Mouse (Mus musculus): ENCODE measurements around the gene Slc7a11. TPM values are rescaled to one million over a fixed set of nuclear protein-coding genes. Genes with fewer than 3 reads are reported as not detected.

The Slc7a11 gene
- polyA plus RNA-seq, 1 experiment from 2014 or later, result 0.25 TPM

DNA sequence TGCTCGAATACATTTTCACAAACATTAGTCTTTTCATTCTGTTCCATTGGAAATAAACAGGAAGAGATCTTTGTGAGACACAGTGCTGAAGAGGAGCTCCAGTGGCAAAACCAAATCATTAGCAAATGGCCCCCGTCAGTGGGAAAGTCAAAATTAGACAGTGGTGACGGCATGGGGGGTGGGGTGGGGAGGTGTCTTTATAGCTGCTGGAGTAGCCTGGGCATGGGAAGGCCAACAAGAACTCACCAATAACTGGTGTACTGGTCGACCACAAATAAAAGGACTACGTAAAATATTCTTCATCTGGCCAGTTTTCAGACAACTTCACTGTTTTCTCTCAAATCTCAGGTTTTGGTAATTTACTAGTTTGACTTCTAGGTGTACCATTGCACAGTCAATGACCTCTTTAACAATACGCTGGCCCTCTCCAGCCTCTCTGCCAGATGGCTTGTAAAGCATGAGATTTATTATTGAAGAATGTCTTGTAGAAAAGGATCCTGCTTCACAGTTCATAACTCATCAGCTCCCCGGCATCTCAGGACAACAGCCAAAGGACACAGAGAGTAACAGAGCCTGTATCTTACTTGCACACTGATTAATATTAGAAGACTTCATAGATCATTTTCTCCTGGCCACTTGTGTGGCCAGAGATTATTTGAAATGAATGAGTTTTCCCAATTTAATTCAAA is 348.9 kb downstream of the Slc7a11 start:
- H3K27ac ChIP-seq (ENCODE audit: low read length), result no peak overlapping the region
- H3K4me2 ChIP-seq (ENCODE audit: low read depth, low read length), result no peak overlapping the region
- WGBS, result 67% methylated on average over 7 of the region's 7 CpGs
- no peak overlapping the region for H3K4me3 ChIP-seq (ENCODE audit: low read length)
- no peaks in the 10 kb centered on the region for H3K9me3 ChIP-seq (replicated peaks; ENCODE audit: control insufficient read depth, low read length)
- ATAC-seq (replicated peaks; ENCODE audit: extremely low read depth, insufficient read depth, low FRiP score), result no peak
- no peaks in the 10 kb centered on the region for H3K4me1 ChIP-seq (ENCODE audit: control insufficient read depth, insufficient read depth, low read length)
- no peak overlapping the region for H3K9ac ChIP-seq (ENCODE audit: low read length)
- no peaks in the 10 kb centered on the region for H3K27me3 ChIP-seq (ENCODE audit: control insufficient read depth, insufficient read depth, low read length)
- H3K36me3 ChIP-seq (ENCODE audit: control insufficient read depth, insufficient read depth), result no peaks in the 10 kb centered on the region

DNA sequence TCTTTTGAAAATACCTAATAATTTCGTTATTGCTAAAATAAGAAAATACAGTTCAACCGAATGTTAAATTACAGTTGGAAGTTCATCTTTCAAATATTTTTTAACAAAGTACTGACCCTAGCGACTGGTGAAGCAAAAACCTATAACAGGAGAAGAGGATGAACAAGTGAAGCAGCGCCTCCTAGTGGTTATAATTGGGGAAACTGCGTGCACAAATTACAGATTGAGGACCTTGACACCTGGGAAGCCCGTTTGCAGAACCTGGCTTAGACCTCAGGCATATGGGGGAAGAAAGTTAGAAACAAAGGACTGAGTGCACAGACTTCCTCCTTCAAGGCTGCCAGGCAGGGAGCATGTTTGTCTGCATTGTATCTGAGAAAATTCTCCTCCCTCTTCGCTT is 366.4 kb downstream of the Slc7a11 start:
- Histone ChIP-seq H3K9ac (ENCODE audit: low read length) (no peak overlapping the region), H3K27me3 (ENCODE audit: control insufficient read depth, insufficient read depth, low read length) (no peaks in the 10 kb centered on the region), H3K9me3 (replicated peaks; ENCODE audit: control insufficient read depth, low read length) (no peaks in the 10 kb centered on the region), H3K36me3 (ENCODE audit: control insufficient read depth, insufficient read depth) (no peaks in the 10 kb centered on the region), H3K4me2 (ENCODE audit: low read depth, low read length) (no peak overlapping the region), H3K27ac (ENCODE audit: low read length) (no peak overlapping the region), H3K4me1 (ENCODE audit: control insufficient read depth, insufficient read depth, low read length) (no peaks in the 10 kb centered on the region), H3K4me3 (ENCODE audit: low read length) (no peak overlapping the region)
- no peak for ATAC-seq (replicated peaks; ENCODE audit: extremely low read depth, insufficient read depth, low FRiP score)
- WGBS, result 17% methylated on average over 7 of the region's 7 CpGs

DNA sequence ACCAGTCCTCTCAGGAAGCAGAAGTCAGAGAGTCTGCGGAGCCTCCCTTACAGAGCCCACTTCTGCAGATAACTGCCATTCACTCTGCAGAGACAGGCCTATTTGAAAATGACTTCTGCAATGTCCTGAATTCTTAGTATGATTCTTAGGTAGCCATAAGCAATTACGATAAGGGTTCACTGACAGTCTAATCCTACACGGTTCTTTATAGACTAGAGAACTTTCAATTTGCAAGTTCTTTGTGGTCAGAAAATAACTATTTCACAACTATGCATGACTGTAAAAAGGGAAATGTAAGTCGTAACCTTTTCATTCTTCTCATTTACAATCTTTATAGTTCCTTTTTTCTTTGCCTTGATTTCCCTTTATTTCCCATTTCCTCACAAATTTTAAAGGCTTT is 380.0 kb downstream of the Slc7a11 start:
- H3K4me3 ChIP-seq (ENCODE audit: low read length), result no peak overlapping the region
- no peak for ATAC-seq (replicated peaks; ENCODE audit: extremely low read depth, insufficient read depth, low FRiP score)

DNA sequence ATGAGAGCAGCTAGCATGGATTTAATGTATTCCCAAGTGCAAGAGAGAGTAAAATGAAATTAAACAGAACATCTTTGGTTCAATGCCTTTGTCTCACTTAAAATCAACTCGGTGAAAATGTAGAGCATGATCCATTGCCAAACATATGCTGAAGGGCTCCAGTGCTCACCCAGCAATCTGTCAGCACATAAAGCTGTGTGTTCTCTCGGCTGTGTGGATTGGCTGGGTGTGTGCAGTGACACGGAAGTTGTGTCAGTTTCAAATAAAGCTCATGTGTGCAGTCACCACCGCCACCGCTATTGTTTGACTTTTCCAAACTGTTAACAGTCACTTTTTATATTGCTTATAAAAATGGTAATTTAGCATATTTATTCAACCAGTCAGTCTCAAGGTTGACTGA is 398.7 kb downstream of the Slc7a11 start:
- ATAC-seq (replicated peaks; ENCODE audit: extremely low read depth, insufficient read depth, low FRiP score), result no peak
- WGBS, result 52% methylated on average over 5 of the region's 5 CpGs
- Histone ChIP-seq H3K4me3 (ENCODE audit: low read length) (no peak overlapping the region), H3K27ac (ENCODE audit: low read length) (no peak overlapping the region), H3K36me3 (ENCODE audit: control insufficient read depth, insufficient read depth) (no peaks in the 10 kb centered on the region), H3K27me3 (ENCODE audit: control insufficient read depth, insufficient read depth, low read length) (no peaks in the 10 kb centered on the region), H3K4me1 (ENCODE audit: control insufficient read depth, insufficient read depth, low read length) (no peaks in the 10 kb centered on the region), H3K4me2 (ENCODE audit: low read depth, low read length) (no peak overlapping the region), H3K9ac (ENCODE audit: low read length) (no peak overlapping the region), H3K9me3 (replicated peaks; ENCODE audit: control insufficient read depth, low read length) (no peaks in the 10 kb centered on the region)

More for the DNA sequence above, 380.0 kb downstream of the Slc7a11 start:
- 88% methylated on average over 4 of the region's 4 CpGs for WGBS
- no peaks in the 10 kb centered on the region for H3K36me3 ChIP-seq (ENCODE audit: control insufficient read depth, insufficient read depth)
- no peak overlapping the region for H3K9ac ChIP-seq (ENCODE audit: low read length)
- H3K9me3 ChIP-seq (replicated peaks; ENCODE audit: control insufficient read depth, low read length), result no peaks in the 10 kb centered on the region
- H3K4me2 ChIP-seq (ENCODE audit: low read depth, low read length), result no peak overlapping the region
- H3K27ac ChIP-seq (ENCODE audit: low read length), result no peak overlapping the region
- H3K4me1 ChIP-seq (ENCODE audit: control insufficient read depth, insufficient read depth, low read length), result no peaks in the 10 kb centered on the region
- H3K27me3 ChIP-seq (ENCODE audit: control insufficient read depth, insufficient read depth, low read length), result no peaks in the 10 kb centered on the region

DNA sequence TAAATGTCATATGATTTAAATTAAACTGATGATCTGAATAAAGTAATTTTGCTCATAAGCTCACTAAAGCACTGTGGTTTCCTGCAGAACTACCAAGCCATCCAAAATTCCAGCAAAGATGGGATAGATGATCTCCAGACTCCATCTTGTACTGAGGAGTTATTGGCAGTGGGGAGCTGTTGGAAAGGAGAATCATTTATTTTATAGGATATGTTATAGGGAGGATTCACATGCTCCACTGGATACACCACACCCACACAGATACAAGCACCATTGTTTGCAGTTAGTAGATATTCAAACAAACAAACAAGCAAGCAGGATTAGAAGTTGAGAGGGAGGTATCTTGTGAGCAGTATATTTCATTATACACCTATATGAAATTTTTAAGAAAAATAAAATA is 399.3 kb downstream of the Slc7a11 start:
- H3K27me3 ChIP-seq (ENCODE audit: control insufficient read depth, insufficient read depth, low read length), result no peaks in the 10 kb centered on the region
- no peak overlapping the region for H3K9ac ChIP-seq (ENCODE audit: low read length)
- H3K9me3 ChIP-seq (replicated peaks; ENCODE audit: control insufficient read depth, low read length), result no peaks in the 10 kb centered on the region
- no peaks in the 10 kb centered on the region for H3K4me1 ChIP-seq (ENCODE audit: control insufficient read depth, insufficient read depth, low read length)
- no peak for ATAC-seq (replicated peaks; ENCODE audit: extremely low read depth, insufficient read depth, low FRiP score)
- no peaks in the 10 kb centered on the region for H3K36me3 ChIP-seq (ENCODE audit: control insufficient read depth, insufficient read depth)
- no peak overlapping the region for H3K4me3 ChIP-seq (ENCODE audit: low read length)
- H3K27ac ChIP-seq (ENCODE audit: low read length), result no peak overlapping the region
- H3K4me2 ChIP-seq (ENCODE audit: low read depth, low read length), result no peak overlapping the region

DNA sequence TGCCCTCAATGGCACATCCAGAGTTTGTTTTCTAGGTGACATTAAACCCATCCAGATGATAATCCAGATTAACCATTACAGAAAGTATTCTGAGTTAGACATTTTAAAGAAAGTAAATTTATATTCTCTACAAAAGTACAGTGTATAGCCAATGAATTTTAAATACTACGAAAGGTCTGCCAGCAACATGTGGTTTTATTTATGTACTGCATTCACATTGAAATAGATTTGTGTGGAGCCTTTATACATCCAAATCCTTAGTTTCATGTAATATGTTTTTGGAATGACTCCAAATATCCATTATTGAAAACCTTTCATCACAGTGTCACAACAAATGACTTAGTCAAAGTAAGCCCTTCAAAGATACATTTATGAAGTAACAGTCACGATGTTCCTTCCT is 402.3 kb downstream of the Slc7a11 start:
- no peak overlapping the region for H3K27ac ChIP-seq (ENCODE audit: low read length)
- H3K36me3 ChIP-seq (ENCODE audit: control insufficient read depth, insufficient read depth), result no peaks in the 10 kb centered on the region
- ATAC-seq (replicated peaks; ENCODE audit: extremely low read depth, insufficient read depth, low FRiP score), result no peak
- no peaks in the 10 kb centered on the region for H3K4me1 ChIP-seq (ENCODE audit: control insufficient read depth, insufficient read depth, low read length)
- no peak overlapping the region for H3K9ac ChIP-seq (ENCODE audit: low read length)
- H3K9me3 ChIP-seq (replicated peaks; ENCODE audit: control insufficient read depth, low read length), result no peaks in the 10 kb centered on the region
- WGBS, result 92% methylated on average over 2 of the region's 2 CpGs
- H3K27me3 ChIP-seq (ENCODE audit: control insufficient read depth, insufficient read depth, low read length), result no peaks in the 10 kb centered on the region
- H3K4me3 ChIP-seq (ENCODE audit: low read length), result no peak overlapping the region
- H3K4me2 ChIP-seq (ENCODE audit: low read depth, low read length), result no peak overlapping the region

DNA sequence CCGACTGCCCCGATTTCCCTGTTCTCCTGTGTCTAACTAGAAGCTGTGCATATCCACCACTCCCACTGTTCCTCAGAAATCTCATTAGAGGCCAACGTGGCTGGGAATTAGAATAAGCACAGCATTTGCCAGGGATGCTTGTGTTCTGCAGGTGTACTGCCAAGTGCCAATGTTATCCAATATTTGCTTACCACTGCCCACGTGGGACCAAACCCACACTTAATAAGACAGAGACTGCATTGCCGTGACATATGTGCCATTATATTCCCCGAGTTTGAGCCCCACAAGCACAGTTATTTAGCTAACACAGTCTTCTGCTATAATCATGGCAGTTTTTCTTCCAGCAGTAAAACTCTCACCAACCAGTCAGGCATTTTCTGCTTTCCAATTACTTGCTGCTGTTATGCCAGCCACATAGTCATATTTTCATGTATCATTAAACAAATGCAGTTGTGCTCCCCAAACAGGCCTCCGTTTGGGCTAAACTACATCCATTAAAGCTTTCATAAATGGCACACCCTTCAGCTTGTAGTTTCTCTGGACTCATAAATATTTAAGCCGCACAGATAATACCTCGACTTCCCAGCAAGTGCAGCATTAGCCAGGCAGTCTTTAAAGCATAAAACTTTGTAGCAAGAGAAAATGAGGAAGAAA is 407.4 kb downstream of the Slc7a11 start:
- H3K9ac ChIP-seq (ENCODE audit: low read length), result no peak overlapping the region
- no peak overlapping the region for H3K27ac ChIP-seq (ENCODE audit: low read length)
- H3K27me3 ChIP-seq (ENCODE audit: control insufficient read depth, insufficient read depth, low read length), result no peaks in the 10 kb centered on the region
- ATAC-seq (replicated peaks; ENCODE audit: extremely low read depth, insufficient read depth, low FRiP score), result no peak
- H3K36me3 ChIP-seq (ENCODE audit: control insufficient read depth, insufficient read depth), result no peaks in the 10 kb centered on the region
- no peaks in the 10 kb centered on the region for H3K4me1 ChIP-seq (ENCODE audit: control insufficient read depth, insufficient read depth, low read length)
- H3K9me3 ChIP-seq (replicated peaks; ENCODE audit: control insufficient read depth, low read length), result no peaks in the 10 kb centered on the region
- 71% methylated on average over 9 of the region's 9 CpGs for WGBS
- H3K4me3 ChIP-seq (ENCODE audit: low read length), result no peak overlapping the region
- H3K4me2 ChIP-seq (ENCODE audit: low read depth, low read length), result no peak overlapping the region

DNA sequence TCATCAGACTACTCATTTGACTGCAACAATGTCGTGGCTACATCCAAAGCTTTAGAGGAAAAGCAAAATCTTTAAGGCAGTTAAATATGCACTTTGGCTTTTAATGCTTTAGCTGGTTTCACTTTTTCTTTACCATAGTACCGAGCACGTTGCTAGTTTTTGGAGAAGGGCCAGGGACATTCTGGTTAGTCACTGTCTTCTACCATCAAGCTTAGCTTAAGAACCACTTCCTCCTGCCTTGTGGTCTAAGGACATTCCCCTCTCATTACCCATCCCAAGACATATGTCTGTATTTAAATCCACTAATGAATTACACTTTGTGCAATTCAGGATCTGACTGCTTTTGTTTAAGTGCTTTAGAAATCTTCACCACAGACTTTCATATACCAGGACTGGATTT is 410.1 kb downstream of the Slc7a11 start:
- Histone ChIP-seq H3K4me1 (ENCODE audit: control insufficient read depth, insufficient read depth, low read length) (no peaks in the 10 kb centered on the region), H3K27me3 (ENCODE audit: control insufficient read depth, insufficient read depth, low read length) (no peaks in the 10 kb centered on the region), H3K36me3 (ENCODE audit: control insufficient read depth, insufficient read depth) (no peaks in the 10 kb centered on the region), H3K4me3 (ENCODE audit: low read length) (no peak overlapping the region), H3K27ac (ENCODE audit: low read length) (no peak overlapping the region), H3K4me2 (ENCODE audit: low read depth, low read length) (no peak overlapping the region), H3K9me3 (replicated peaks; ENCODE audit: control insufficient read depth, low read length) (no peaks in the 10 kb centered on the region), H3K9ac (ENCODE audit: low read length) (no peak overlapping the region)
- ATAC-seq (replicated peaks; ENCODE audit: extremely low read depth, insufficient read depth, low FRiP score), result no peak
- 70% methylated on average over 3 of the region's 3 CpGs for WGBS

DNA sequence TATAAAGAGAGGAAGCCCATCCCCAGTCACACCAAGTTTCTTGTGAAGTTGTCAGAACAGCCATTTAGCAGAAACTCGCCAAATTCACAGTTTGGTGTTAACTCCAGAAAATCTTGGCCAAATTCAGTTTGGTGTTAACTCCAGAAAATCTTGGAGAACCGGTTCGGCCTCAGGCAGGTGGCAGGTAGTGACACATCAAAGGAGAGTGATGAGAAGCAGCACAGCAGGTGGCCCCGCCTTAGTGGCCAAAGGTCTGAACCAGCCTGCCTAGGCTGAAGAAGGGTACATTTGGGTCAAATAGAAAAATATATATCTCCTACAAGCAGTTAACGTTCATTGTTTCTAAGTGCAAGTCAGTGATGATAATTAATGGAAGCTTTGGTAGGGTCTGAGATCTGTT is 417.4 kb downstream of the Slc7a11 start:
- ATAC-seq (replicated peaks; ENCODE audit: extremely low read depth, insufficient read depth, low FRiP score), result no peak
- Histone ChIP-seq H3K4me2 (ENCODE audit: low read depth, low read length) (no peak overlapping the region), H3K36me3 (ENCODE audit: control insufficient read depth, insufficient read depth) (no peaks in the 10 kb centered on the region), H3K9ac (ENCODE audit: low read length) (no peak overlapping the region), H3K9me3 (replicated peaks; ENCODE audit: control insufficient read depth, low read length) (no peaks in the 10 kb centered on the region; the same call in 1 of the 2 replicates), H3K27me3 (ENCODE audit: control insufficient read depth, insufficient read depth, low read length) (no peaks in the 10 kb centered on the region), H3K4me3 (ENCODE audit: low read length) (no peak overlapping the region), H3K4me1 (ENCODE audit: control insufficient read depth, insufficient read depth, low read length) (no peaks in the 10 kb centered on the region), H3K27ac (ENCODE audit: low read length) (no peak overlapping the region)
- 52% methylated on average over 5 of the region's 5 CpGs for WGBS
